Comparison of ENCODE assay signal across 20 mouse cellular contexts in the genomic region with DNA sequence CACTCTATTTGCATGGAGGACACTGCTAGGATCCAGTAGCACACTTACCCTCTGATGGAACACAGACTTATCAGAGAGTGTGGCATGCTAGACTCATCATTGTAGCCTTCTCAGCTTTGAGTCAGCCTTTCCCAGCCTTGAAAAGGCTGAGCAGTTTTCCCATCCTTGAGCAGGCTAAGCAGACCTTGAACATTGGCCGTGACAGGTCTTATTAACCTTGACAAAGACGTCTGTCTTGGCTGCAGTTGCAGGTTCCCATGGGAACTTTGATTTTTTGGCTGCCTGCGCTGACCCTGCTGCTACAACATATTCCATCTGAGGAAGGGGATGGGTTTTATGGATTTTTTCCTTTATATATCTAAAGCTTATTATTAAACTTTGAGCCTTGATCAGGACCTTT. TPM values are rescaled to one million over a fixed set of nuclear protein-coding genes. Genes with fewer than 3 reads are reported as not detected.
"Had no signal": no experiment of that assay in that cellular context is flagged by ENCODE, and none has a peak within 500 bp of the region (broad histone marks: within the 10 kb centered on the region; RNA-seq: fewer than 3 reads in every experiment).

No protein-coding gene starts in this region.

- H3K36me3 ChIP-seq: limb, embryonic 12.5 days; liver, embryonic 13.5 days; midbrain, embryonic 12.5 days; neural tube, embryonic 15.5 days had no signal

- H3K4me1 ChIP-seq: limb, embryonic 12.5 days; liver, embryonic 13.5 days; midbrain, embryonic 12.5 days; neural tube, embryonic 15.5 days had no signal

- H3K4me2 ChIP-seq: limb, embryonic 12.5 days; liver, embryonic 13.5 days; midbrain, embryonic 12.5 days; neural tube, embryonic 15.5 days had no signal

- H3K27me3 ChIP-seq: limb, embryonic 12.5 days; liver, embryonic 13.5 days; midbrain, embryonic 12.5 days; neural tube, embryonic 15.5 days had no signal

- H3K27ac ChIP-seq: kidney, postnatal 0 days; limb, embryonic 12.5 days; liver, embryonic 13.5 days; midbrain, embryonic 12.5 days; neural tube, embryonic 15.5 days; stomach, postnatal 0 days had no signal

- DNase-seq: kidney, adult 8-10 months; kidney, postnatal 36 days; layer of hippocampus, adult 9-11 months; layer of hippocampus, postnatal 36 days; liver; liver, embryonic 13.5 days; liver, postnatal 0 days; right cerebral cortex, adult 18-20 months; right cerebral cortex, postnatal 25 days; thymus, adult 2 months; thymus, postnatal 36 days had no signal

- H3K9me3 ChIP-seq: limb, embryonic 12.5 days; liver, embryonic 13.5 days; midbrain, embryonic 12.5 days; neural tube, embryonic 15.5 days had no signal

- H3K9ac ChIP-seq: limb, embryonic 12.5 days; liver, embryonic 13.5 days; liver, postnatal 0 days; midbrain, embryonic 12.5 days; neural tube, embryonic 15.5 days had no signal

- ATAC-seq: liver, postnatal 0 days had no signal

- H3K4me3 ChIP-seq: limb, embryonic 12.5 days; liver, embryonic 13.5 days; midbrain, embryonic 12.5 days; neural tube, embryonic 15.5 days had no signal

RNA-seq across cellular contexts. Expression of gene Zfp459, which starts 6.9 kb away (rescaled TPM):
- polyA plus RNA-seq: liver, postnatal 0 days had no signal

RNA-seq across cellular contexts. Expression of gene Gm28041, which starts 52.6 kb away (rescaled TPM):
- total RNA-seq: left cerebral cortex, postnatal 25 days; midbrain, postnatal 0 days had no signal
- polyA plus RNA-seq: limb, embryonic 12.5 days; liver, embryonic 13.5 days; midbrain, postnatal 0 days; neural tube, embryonic 11.5 days; neural tube, embryonic 15.5 days; small intestine, adult 2 months had no signal
